Mouse (Mus musculus) neural tube, embryonic 11.5 days (tissue): Measurements from ENCODE around the gene Vpreb1. TPM values are rescaled to one million over a fixed set of nuclear protein-coding genes. Genes with fewer than 3 reads are reported as not detected.

Source experiments
- ATAC-seq: fragments of 200-750 bp; cut with Nextera tagmentation; 2 replicates; pipeline ENCODE4 v1.8.0; 2017; ENCODE audit warnings: moderate number of reproducible peaks, mild to moderate bottlenecking, moderate TSS enrichment, moderate library complexity; ENCODE audit not compliant: insufficient read depth, low FRiP score, low TSS enrichment
- DNase-seq: peaks from one replicate; pipeline ENCODE4 v3.0.0-alpha.2; 2015; ENCODE audit warnings: low spot score
- H3K27ac ChIP-seq: fragments of 300-500 bp; sonication (generic); 2 replicates; pipeline ENCODE4 v1.5.1; 2014; ENCODE audit warnings: low read depth, mild to moderate bottlenecking, low read length
- H3K27me3 ChIP-seq: fragments of 300-500 bp; sonication (generic); 2 replicates; pipeline ENCODE4 v1.6.1; 2014; ENCODE audit warnings: mild to moderate bottlenecking, low read length, mixed read lengths; ENCODE audit not compliant: control insufficient read depth, insufficient read depth
- H3K36me3 ChIP-seq: fragments of 300-500 bp; sonication (generic); 2 replicates; pipeline ENCODE4 v1.6.1; 2014; ENCODE audit warnings: mild to moderate bottlenecking, low read length, moderate library complexity, mixed read lengths; ENCODE audit not compliant: control insufficient read depth, insufficient read depth
- H3K4me1 ChIP-seq: fragments of 300-500 bp; sonication (generic); 2 replicates; pipeline ENCODE4 v1.6.1; 2014; ENCODE audit warnings: low read length, mixed read lengths; ENCODE audit not compliant: control insufficient read depth, insufficient read depth
- H3K4me2 ChIP-seq: fragments of 300-500 bp; sonication (generic); 2 replicates; pipeline ENCODE4 v1.6.1; 2014; ENCODE audit warnings: low read depth, mild to moderate bottlenecking, moderate library complexity
- H3K4me3 ChIP-seq: fragments of 300-500 bp; sonication (generic); 2 replicates; pipeline ENCODE4 v1.5.1; 2014; ENCODE audit warnings: low read depth, low read length
- H3K9ac ChIP-seq: fragments of 300-500 bp; sonication (generic); 2 replicates; pipeline ENCODE4 v1.6.1; 2014; ENCODE audit warnings: mild to moderate bottlenecking, low read length
- H3K9me3 ChIP-seq: fragments of 300-500 bp; sonication (generic); 2 replicates; pipeline ENCODE4 v1.6.1; 2016; ENCODE audit warnings: low read length; ENCODE audit not compliant: control insufficient read depth
- WGBS: fragments of 180-500 bp; shearing (Covaris S2); extraction: QIAGEN DNeasy Blood & Tissue Kit; methylation state at CpG from one replicate; pipeline ENCODE4 v1.1.7; 2014; 5-methylcytosine and 5-hydroxymethylcytosine counted together
- polyA plus RNA-seq: library from polyadenylated mRNA; unstranded; fragments of >200 nt; fragmentation: Nextera tagmentation; extraction: Ambion mirVana; gene quantifications from 2 replicates; pipeline ENCODE4 v1.2.1, GENCODE M21; 2014

The Vpreb1 gene
- polyA plus RNA-seq, 1 experiment from 2014 or later: 1.7 TPM

GRCm38 (mm10) chr16:16828757-16829615 lies 41.7 kb downstream of the Vpreb1 start, which contains the start of gene Spag6l:
Gene Spag6l, minus strand, starts transcription at chr16:16829456.
- 6% methylated on average over 33 of the region's 33 CpGs for WGBS
- H3K4me2 ChIP-seq: peak within 1 kb of the TSS; percentile 66
- no peaks in the 10 kb centered on the region for H3K36me3 ChIP-seq
- H3K27me3 ChIP-seq: no peaks in the 10 kb centered on the region
- H3K27ac ChIP-seq: no peak within 1 kb of the TSS
- H3K4me3 ChIP-seq: peak within 1 kb of the TSS; percentile 37
- peak; percentile 71 for DNase-seq
- no peaks in the 10 kb centered on the region for H3K9me3 ChIP-seq
- no peaks in the 10 kb centered on the region for H3K4me1 ChIP-seq
- H3K9ac ChIP-seq: peak within 1 kb of the TSS; percentile 7; the same call in 1 of the 2 replicates
- peak; percentile 89 for ATAC-seq

DNA sequence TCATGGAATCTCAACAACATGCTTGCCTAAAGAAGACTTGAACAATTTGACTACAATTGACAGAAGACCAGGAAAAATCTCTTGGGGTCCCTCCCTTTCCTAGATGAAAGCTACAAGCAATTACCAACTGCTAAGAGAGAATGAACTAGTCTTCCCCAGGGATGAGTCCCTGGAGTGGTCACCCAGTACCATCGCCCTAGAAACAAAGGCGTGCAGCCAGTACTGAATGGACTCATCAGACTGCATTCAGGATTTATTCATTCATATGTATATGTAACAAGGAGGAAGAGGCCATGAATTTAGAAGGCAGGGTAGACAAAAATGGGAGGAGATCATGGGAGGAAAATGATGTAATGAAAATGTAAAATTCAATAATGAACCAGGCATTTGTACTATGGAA lies 44.4 kb downstream of the Vpreb1 start:
- Histone ChIP-seq H3K9me3 (no peaks in the 10 kb centered on the region), H3K27ac (no peak overlapping the region), H3K27me3 (no peaks in the 10 kb centered on the region), H3K4me2 (no peak overlapping the region), H3K4me3 (no peak overlapping the region), H3K9ac (no peak overlapping the region), H3K36me3 (no peaks in the 10 kb centered on the region), H3K4me1 (no peaks in the 10 kb centered on the region)
- no peak for ATAC-seq
- no peak for DNase-seq
- WGBS: 90% methylated on average over 2 of the region's 2 CpGs

GRCm38 (mm10) chr16:16825476-16825875 lies 45.2 kb downstream of the Vpreb1 start:
- no peak overlapping the region for H3K27ac ChIP-seq
- H3K27me3 ChIP-seq: no peaks in the 10 kb centered on the region

More at GRCm38 (mm10) chr16:16825476-16825875, 45.2 kb downstream of the Vpreb1 start:
- Histone ChIP-seq H3K36me3 (no peaks in the 10 kb centered on the region), H3K4me1 (no peaks in the 10 kb centered on the region), H3K4me3 (no peak overlapping the region), H3K9me3 (no peaks in the 10 kb centered on the region), H3K9ac (no peak overlapping the region), H3K4me2 (no peak overlapping the region)
- no peak for DNase-seq
- WGBS: 40% methylated on average over 5 of the region's 5 CpGs
- ATAC-seq: no peak

Other genes with a start within 250 kb of the Vpreb1 start
- gene Olfr19, start 194.4 kb downstream of the Vpreb1 start, polyA plus RNA-seq: not detected in 2 replicates
- gene Spag6l, start 41.4 kb downstream of the Vpreb1 start, polyA plus RNA-seq: 1.2 and 1.7 TPM in 2 replicates
- not detected in 2 replicates for gene Igll1, start 6.9 kb downstream of the Vpreb1 start, polyA plus RNA-seq
- 63.5 and 67.0 TPM in 2 replicates for gene Top3b, start 107 bp downstream of the Vpreb1 start, polyA plus RNA-seq
- gene Ppm1f, start 25.6 kb upstream of the Vpreb1 start, polyA plus RNA-seq: 21.7 and 24.3 TPM in 2 replicates
- gene Mapk1, start 112.5 kb upstream of the Vpreb1 start, polyA plus RNA-seq: 218 and 224 TPM in 2 replicates
- 96.2 and 106 TPM in 2 replicates for gene Ypel1, start 198.9 kb upstream of the Vpreb1 start, polyA plus RNA-seq
- 150 and 156 TPM in 2 replicates for gene Ppil2, start 240.4 kb upstream of the Vpreb1 start, polyA plus RNA-seq